Mouse (Mus musculus) neural tube, embryonic 12.5 days (tissue): ENCODE data around the gene Lbh. TPM values are rescaled to one million over a fixed set of nuclear protein-coding genes. Genes with fewer than 3 reads are reported as not detected.

Experiments
- ATAC-seq: fragments of 200-750 bp; cut with Nextera tagmentation; 2 replicates; pipeline ENCODE4 v1.8.0; 2017; ENCODE audit warnings: low read depth, mild to moderate bottlenecking, moderate TSS enrichment, moderate library complexity; ENCODE audit not compliant: low FRiP score
- H3K27ac ChIP-seq: fragments of 300-500 bp; sonication (generic); 2 replicates; pipeline ENCODE4 v1.5.1; 2016
- H3K27me3 ChIP-seq: fragments of 300-500 bp; sonication (generic); replicated peaks from 2 replicates; pipeline ENCODE4 v1.6.1; 2016; ENCODE audit warnings: mild to moderate bottlenecking
- H3K36me3 ChIP-seq: fragments of 300-500 bp; sonication (generic); 2 replicates; pipeline ENCODE4 v1.6.1; 2016; ENCODE audit warnings: mild to moderate bottlenecking
- H3K4me1 ChIP-seq: fragments of 300-500 bp; sonication (generic); 2 replicates; pipeline ENCODE4 v1.6.1; 2016
- H3K4me2 ChIP-seq: fragments of 300-500 bp; sonication (generic); replicated peaks from 2 replicates; pipeline ENCODE4 v1.6.1; 2016; ENCODE audit warnings: mild to moderate bottlenecking
- H3K4me3 ChIP-seq: fragments of 300-500 bp; sonication (generic); 2 replicates; pipeline ENCODE4 v1.5.1; 2016
- H3K9ac ChIP-seq: fragments of 300-500 bp; sonication (generic); 2 replicates; pipeline ENCODE4 v1.6.1; 2016; ENCODE audit warnings: mild to moderate bottlenecking
- H3K9me3 ChIP-seq: fragments of 300-500 bp; sonication (generic); 2 replicates; pipeline ENCODE4 v1.6.1; 2016; ENCODE audit warnings: mild to moderate bottlenecking
- WGBS: fragments of 180-500 bp; shearing (Covaris S2); methylation state at CpG from one replicate; pipeline ENCODE4 v1.1.7; 2016; 5-methylcytosine and 5-hydroxymethylcytosine counted together
- polyA plus RNA-seq: library from polyadenylated mRNA; unstranded; fragments of >200 nt; fragmentation: Nextera tagmentation; extraction: Ambion mirVana; gene quantifications from 2 replicates; pipeline ENCODE4 v1.2.1, GENCODE M21; 2016

Gene Lbh
- polyA plus RNA-seq, 1 experiment from 2014 or later = 4.7 TPM

DNA sequence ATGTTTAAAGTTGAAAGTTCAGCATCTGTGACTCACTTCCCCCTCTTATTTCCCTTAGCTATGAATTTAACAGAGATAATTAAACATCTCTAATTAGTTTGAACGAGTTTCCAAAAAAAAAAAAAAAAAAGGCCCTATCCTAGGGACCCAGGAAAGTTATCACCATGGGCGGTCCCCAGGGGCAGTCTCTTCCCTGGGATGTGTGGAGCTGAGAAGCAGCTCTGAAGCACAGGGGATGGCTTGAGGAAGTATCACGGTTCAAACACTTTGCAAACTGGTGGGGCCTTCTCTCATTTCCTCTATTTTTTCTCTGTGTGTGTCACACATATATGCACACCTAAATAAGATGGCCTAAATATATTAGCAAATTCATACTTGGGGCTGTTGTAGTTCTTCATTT is 48.8 kb downstream of the Lbh start:
- 33% methylated on average over 3 of the region's 3 CpGs for WGBS

DNA sequence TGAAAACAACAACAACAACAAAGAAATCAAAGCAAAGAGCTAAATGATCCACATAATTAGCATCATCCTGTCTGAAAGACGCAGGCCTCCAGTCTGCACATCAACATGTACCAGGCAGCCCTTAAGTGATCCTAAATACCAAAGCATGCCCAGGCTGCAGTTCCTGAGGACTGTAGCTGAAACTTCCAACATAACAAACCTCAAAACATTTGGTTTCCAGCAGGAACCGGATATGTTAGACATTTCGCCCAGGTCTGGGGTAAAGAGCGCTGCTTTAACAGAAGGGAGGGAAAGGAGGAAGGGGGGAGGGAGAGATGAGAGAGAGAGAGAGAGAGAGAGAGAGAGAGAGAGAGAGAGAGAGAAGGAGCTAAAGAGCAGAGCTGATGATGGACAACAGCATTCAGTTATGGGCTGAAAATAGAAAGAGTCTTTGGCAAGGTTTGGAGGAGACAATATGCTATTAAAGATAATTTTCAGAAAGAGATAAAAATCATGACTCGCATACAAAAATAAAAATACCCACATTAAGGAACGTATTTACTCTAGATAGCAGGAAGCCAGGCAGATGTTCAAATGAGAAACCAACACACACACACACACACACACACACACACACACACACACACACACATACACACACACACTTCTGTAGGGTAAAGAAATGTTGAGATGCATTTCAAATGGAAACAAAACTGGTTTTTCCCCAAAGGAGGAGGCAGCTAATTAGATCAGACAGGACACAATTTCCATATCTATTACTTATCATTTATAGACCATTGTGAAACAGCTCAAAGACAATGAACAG is 49.5 kb downstream of the Lbh start:
- Histone ChIP-seq H3K4me3 (no peak overlapping the region), H3K9me3 (no peaks in the 10 kb centered on the region), H3K27me3 (no peaks in the 10 kb centered on the region), H3K9ac (no peak overlapping the region), H3K4me1 (no peaks in the 10 kb centered on the region), H3K36me3 (no peaks in the 10 kb centered on the region), H3K4me2 (no peak overlapping the region), H3K27ac (no peak overlapping the region)
- WGBS = 69% methylated on average over 6 of the region's 6 CpGs
- no peak for ATAC-seq

More for the DNA sequence above, 48.8 kb downstream of the Lbh start:
- Histone ChIP-seq H3K4me2 (no peak overlapping the region), H3K27me3 (no peaks in the 10 kb centered on the region), H3K9me3 (no peaks in the 10 kb centered on the region), H3K4me1 (no peaks in the 10 kb centered on the region), H3K36me3 (no peaks in the 10 kb centered on the region), H3K4me3 (no peak overlapping the region), H3K27ac (no peak overlapping the region), H3K9ac (no peak overlapping the region)
- no peak for ATAC-seq

DNA sequence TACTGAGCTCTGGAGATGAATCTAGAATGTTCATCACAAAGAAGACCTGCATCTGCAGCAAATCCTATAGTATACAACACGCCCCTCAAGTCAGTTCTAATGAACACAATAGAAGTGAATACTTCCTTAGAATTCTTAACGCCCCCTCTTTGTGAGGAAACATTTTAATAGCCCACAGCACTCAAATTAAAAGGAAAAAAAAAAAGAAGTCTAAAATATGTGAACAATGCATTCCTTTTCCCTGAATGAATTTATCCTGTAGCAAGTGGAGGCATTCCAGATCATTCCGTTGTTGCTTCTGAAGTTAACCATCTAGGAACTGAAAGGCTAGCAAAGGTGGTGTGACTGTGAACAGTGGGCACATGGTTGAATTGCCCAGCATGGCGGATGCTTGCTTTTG is 50.6 kb downstream of the Lbh start:
- Histone ChIP-seq H3K9ac (no peak overlapping the region), H3K4me2 (no peak overlapping the region), H3K27me3 (no peaks in the 10 kb centered on the region), H3K36me3 (no peaks in the 10 kb centered on the region), H3K4me3 (no peak overlapping the region), H3K27ac (no peak overlapping the region), H3K4me1 (no peaks in the 10 kb centered on the region), H3K9me3 (no peaks in the 10 kb centered on the region)
- WGBS = 65% methylated on average over 4 of the region's 4 CpGs
- ATAC-seq = no peak

DNA sequence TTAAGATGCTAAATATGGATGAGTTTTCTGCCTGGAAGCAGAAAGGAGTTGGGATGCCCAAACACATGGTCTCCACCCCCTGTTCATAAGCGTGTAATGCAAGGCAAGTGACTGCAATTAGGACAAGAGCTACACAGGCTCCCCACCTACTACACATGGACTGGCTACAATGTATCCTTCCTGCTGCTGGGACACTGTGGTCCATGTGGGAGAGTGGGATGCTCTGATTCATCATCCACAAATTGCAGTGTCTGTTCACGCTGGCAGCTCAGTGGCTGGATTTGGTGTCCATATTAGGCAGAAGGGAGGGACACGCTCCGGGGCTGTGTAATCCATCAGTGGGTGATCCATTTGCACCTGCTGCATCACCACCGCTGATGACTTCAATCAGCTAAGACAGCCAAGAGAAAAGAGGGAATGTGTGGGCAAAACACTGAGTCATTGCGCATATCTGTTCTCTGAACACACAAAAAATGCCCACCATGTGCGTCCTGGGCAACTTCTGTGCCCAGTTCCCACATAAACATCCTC is 52.6 kb downstream of the Lbh start:
- Histone ChIP-seq H3K27me3 (no peaks in the 10 kb centered on the region), H3K36me3 (no peaks in the 10 kb centered on the region), H3K4me2 (no peak overlapping the region), H3K27ac (no peak overlapping the region), H3K4me1 (no peaks in the 10 kb centered on the region), H3K9me3 (no peaks in the 10 kb centered on the region), H3K9ac (no peak overlapping the region), H3K4me3 (no peak overlapping the region)
- ATAC-seq = no peak
- WGBS = 82% methylated on average over 7 of the region's 7 CpGs

DNA sequence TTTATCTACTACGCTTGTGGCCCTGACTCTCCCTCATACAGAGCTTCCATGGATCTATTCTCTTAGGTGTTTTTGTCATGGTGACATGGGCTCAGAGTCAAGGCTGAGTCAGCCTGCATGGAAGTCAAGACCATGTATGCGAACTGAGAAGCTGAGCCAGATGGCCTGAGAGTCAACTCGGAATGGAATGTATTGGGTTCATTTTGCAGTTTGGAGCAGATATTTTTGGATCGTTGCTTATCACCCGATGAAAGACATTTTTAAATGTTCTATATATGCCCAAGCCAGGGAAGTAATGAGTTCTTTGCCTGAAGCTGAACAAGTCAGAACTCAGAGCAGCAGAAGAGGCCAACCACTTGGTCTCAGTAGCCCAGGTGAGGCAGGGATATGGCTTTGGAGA is 54.9 kb downstream of the Lbh start:
- Histone ChIP-seq H3K4me3 (no peak overlapping the region), H3K27me3 (no peaks in the 10 kb centered on the region), H3K9me3 (no peaks in the 10 kb centered on the region), H3K36me3 (no peaks in the 10 kb centered on the region), H3K27ac (no peak overlapping the region), H3K4me2 (no peak overlapping the region), H3K9ac (no peak overlapping the region), H3K4me1 (no peaks in the 10 kb centered on the region)
- ATAC-seq = no peak
- 94% methylated on average over 5 of the region's 5 CpGs for WGBS

DNA sequence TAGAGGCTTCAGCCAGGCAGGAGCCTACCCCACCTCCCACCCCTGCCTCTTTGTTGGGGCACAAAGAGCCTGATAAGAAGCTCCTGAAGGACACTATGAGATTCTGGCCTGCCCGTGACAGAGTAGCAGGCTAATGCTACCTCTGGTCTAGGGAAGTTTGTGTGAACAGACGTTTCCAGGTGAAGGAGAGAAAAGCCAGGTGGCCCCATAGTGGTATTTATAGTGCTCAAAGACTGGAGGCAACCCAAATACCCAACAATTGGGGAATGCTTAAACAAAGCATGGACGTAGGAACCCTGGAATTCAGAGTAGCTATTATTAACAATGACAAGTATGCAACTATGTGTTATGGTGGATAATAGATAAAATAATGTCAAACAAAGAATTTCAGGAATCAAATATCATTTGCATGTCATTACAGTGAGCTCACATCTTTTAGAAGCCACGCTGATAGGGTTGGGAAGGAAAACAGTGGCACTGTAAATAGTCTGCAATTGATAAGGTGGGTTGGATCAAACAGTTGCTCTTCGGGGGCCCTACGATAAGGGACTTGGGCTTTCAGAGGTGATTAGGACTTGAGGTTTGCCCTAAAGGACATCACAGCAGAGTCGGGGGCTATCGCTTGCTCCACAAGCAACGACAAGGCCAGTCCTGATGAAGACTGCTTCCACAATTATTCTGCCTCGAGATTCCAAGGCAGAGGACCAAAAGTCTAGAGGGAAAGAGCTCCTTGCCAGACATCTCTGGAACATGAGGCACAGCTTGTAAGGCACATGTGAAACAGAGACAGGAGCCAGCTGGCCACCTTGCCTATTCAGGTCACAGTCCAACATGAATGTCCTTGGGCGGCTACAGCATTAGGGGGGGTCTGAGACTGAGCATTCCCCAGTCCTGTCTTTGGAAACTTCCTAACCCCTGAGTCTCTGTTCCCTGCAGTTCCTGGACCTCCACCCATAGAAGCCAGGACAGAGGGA is 58.4 kb downstream of the Lbh start:
- H3K9ac ChIP-seq = no peak overlapping the region
- H3K27ac ChIP-seq = no peak overlapping the region
- no peaks in the 10 kb centered on the region for H3K9me3 ChIP-seq
- H3K27me3 ChIP-seq = no peaks in the 10 kb centered on the region
- no peaks in the 10 kb centered on the region for H3K36me3 ChIP-seq
- H3K4me1 ChIP-seq = no peaks in the 10 kb centered on the region
- no peak overlapping the region for H3K4me3 ChIP-seq
- 89% methylated on average over 11 of the region's 11 CpGs for WGBS
- no peak overlapping the region for H3K4me2 ChIP-seq
- ATAC-seq = no peak

DNA sequence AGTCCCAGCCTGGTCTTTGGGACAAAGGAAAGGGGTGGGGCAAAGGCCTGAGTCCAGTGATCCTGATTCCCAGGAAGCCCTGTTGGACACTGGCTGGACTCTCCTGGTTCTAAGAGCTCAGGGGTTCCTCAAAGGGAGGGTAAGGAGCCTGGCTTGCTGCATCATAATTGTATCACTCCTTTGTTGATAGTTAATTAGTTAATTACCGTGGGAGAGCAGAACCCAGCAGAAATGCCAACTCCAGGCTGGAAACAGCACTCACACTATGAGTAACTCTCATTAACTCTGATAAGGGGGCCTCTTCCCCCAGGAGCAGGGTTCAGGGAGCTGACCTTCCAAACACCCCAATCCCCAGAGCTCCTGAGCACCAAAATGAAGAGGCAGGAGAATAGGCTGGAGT is 59.5 kb downstream of the Lbh start:
- Histone ChIP-seq H3K4me3 (no peak overlapping the region), H3K27ac (no peak overlapping the region), H3K27me3 (no peaks in the 10 kb centered on the region), H3K36me3 (no peaks in the 10 kb centered on the region), H3K9ac (no peak overlapping the region), H3K4me1 (no peaks in the 10 kb centered on the region), H3K4me2 (no peak overlapping the region), H3K9me3 (no peaks in the 10 kb centered on the region)
- no peak for ATAC-seq
- 66% methylated on average over 1 of the region's 1 CpGs for WGBS

DNA sequence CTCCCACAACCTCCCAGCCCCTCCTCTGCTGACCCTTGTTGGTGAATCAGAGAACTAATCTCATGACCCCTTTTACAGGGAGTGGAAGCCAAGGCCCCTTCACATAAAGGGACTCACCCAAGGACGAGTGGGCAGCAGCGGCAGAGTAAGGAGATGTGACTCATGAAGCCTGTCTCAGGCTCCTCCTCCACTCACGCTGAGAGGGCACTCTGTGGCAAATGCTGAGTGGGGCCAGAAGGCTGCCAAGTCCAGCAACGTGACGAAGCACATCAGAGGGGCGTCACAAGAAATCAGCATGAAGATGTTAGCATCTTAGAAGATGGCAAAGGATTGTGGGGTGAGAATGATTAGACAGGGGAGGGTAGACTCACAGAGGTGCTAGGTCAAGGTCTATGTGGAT is 64.1 kb downstream of the Lbh start:
- Histone ChIP-seq H3K9ac (no peak overlapping the region), H3K9me3 (no peaks in the 10 kb centered on the region), H3K4me3 (no peak overlapping the region), H3K27ac (no peak overlapping the region), H3K27me3 (no peaks in the 10 kb centered on the region), H3K4me1 (no peaks in the 10 kb centered on the region), H3K4me2 (no peak overlapping the region), H3K36me3 (no peaks in the 10 kb centered on the region)
- 90% methylated on average over 6 of the region's 6 CpGs for WGBS
- no peak for ATAC-seq

DNA sequence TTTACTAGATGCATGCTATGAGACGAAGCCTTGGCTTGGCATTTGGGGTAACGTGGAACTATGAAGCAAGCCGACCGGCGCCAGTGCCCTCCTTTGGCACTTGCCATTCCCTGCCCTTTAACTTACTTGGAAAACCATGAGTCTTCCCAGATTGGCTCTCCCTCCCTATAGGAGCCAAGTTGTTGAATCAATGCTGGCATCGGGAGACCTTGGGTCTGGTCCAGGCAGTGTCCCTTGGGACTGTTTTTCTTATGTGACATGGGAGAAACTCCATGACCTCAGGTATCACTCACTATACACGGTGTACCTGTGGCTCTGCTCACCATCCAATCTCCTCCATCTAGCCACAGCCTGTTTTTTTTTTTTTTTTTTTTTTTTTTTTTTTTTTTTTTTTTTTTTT is 65.4 kb downstream of the Lbh start:
- no peak for ATAC-seq
- H3K36me3 ChIP-seq = no peaks in the 10 kb centered on the region
- no peak overlapping the region for H3K4me3 ChIP-seq
- no peaks in the 10 kb centered on the region for H3K4me1 ChIP-seq
- WGBS = 94% methylated on average over 7 of the region's 7 CpGs
- H3K27me3 ChIP-seq = no peaks in the 10 kb centered on the region
- no peak overlapping the region for H3K27ac ChIP-seq
- H3K4me2 ChIP-seq = no peak overlapping the region
- no peak overlapping the region for H3K9ac ChIP-seq
- H3K9me3 ChIP-seq = no peaks in the 10 kb centered on the region

DNA sequence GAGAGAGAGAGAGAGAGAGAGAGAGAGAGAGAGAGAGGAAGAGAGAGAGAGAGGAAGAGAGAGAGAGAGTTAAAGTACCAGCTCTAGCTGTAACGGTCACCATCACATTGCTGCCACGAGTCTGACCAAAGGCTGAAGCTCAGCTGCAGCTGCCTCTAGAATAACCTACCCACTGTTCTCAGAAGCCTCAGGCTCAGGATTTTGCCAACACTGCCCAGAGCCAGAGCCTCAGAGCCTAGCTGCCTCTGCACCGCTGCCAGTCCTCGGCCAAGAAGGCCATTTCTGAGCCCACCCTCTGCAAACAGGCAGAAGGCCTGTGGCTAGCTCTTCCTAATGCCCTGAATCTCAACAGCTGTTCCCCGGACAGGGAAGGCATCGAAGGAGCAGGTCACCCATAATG is 70.9 kb downstream of the Lbh start:
- no peaks in the 10 kb centered on the region for H3K4me1 ChIP-seq
- no peak overlapping the region for H3K4me3 ChIP-seq
- H3K36me3 ChIP-seq = no peaks in the 10 kb centered on the region
- 68% methylated on average over 6 of the region's 6 CpGs for WGBS
- no peak overlapping the region for H3K4me2 ChIP-seq
- no peak for ATAC-seq
- H3K9ac ChIP-seq = no peak overlapping the region
- H3K9me3 ChIP-seq = no peaks in the 10 kb centered on the region
- H3K27ac ChIP-seq = no peak overlapping the region
- H3K27me3 ChIP-seq = no peaks in the 10 kb centered on the region
